Mouse (Mus musculus): ENCODE data around the gene Slc6a13.

DNA sequence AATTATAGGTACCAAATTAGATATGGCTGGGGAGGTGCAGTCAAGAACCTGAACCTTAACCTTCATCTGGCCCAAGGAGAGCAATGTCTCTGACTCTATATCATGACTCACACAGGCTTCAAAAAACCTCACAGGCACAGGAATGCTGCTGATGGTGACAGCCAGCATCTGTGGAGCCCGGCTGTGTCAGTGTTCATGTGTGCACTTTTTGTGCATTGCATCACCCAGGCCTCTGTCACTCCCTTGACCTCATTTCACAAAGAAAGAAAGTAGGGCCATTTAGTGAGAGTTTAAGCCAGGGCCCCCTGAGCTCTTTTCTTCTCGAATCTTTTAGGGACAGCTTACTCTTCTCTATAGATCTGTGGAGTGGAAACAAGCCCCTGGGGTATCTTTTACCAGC is 52.2 kb downstream of the Slc6a13 start:
- TF ChIP-seq CTCF (IDR thresholded peaks at IDR 0.05; ENCODE audit: control insufficient read depth, insufficient read depth, low read length) = no peak
- no peak for TF ChIP-seq POLR2A (IDR thresholded peaks at IDR 0.05; ENCODE audit: borderline replicate concordance, control insufficient read depth, low read depth, low read length)
